Mouse (Mus musculus) thymus, adult 2 months (tissue): ENCODE data around the gene Ntrk3. TPM values are rescaled to one million over a fixed set of nuclear protein-coding genes. Genes with fewer than 3 reads are reported as not detected.

ENCODE experiments used
- DNase-seq: peaks from one replicate; pipeline ENCODE4 v3.0.0; 2021
- H3K27ac ChIP-seq: fragments of 200-500 bp; 2 replicates; pipeline ENCODE4 v1.5.1; 2012; ENCODE audit warnings: low read length, control low read depth; ENCODE audit not compliant: control insufficient read depth, insufficient read depth
- H3K27me3 ChIP-seq: fragments of 200-500 bp; 2 replicates; pipeline ENCODE4 v1.6.1; 2012; ENCODE audit warnings: mild to moderate bottlenecking, low read length, moderate library complexity, mixed read lengths; ENCODE audit not compliant: control insufficient read depth, insufficient read depth
- H3K36me3 ChIP-seq: fragments of 200-500 bp; 2 replicates; pipeline ENCODE4 v1.6.1; 2012; ENCODE audit warnings: mild to moderate bottlenecking, low read length, moderate library complexity; ENCODE audit not compliant: control insufficient read depth, insufficient read depth
- H3K4me1 ChIP-seq: fragments of 200-500 bp; replicated peaks from 2 replicates; pipeline ENCODE4 v1.6.1; 2012; ENCODE audit warnings: low read length; ENCODE audit not compliant: control insufficient read depth, insufficient read depth
- H3K4me3 ChIP-seq: fragments of 200-500 bp; 2 replicates; pipeline ENCODE4 v1.5.1; 2012; ENCODE audit warnings: mild to moderate bottlenecking, low read length, control low read depth, moderate library complexity; ENCODE audit not compliant: control insufficient read depth, insufficient read depth
- CTCF ChIP-seq: fragments of 200-500 bp; IDR thresholded peaks from 2 replicates; pipeline ENCODE4 v1.5.1; 2012; ENCODE audit warnings: mild to moderate bottlenecking, control low read depth, low read length, moderate library complexity, borderline replicate concordance; ENCODE audit not compliant: control insufficient read depth, poor library complexity, insufficient read depth; ENCODE audit errors: extremely low read depth
- POLR2A ChIP-seq: fragments of 200-500 bp; IDR thresholded peaks from 2 replicates; pipeline ENCODE4 v1.6.1; 2012; ENCODE audit warnings: mild to moderate bottlenecking, low read length, control low read depth, moderate library complexity; ENCODE audit not compliant: control insufficient read depth, poor library complexity, insufficient read depth; ENCODE audit errors: extremely low read depth
- WGBS: fragments of 180-500 bp; shearing (Covaris S2); methylation state at CpG from one replicate; pipeline ENCODE4 v1.1.7; 2018; 5-methylcytosine and 5-hydroxymethylcytosine counted together
- polyA plus RNA-seq: library from polyadenylated mRNA; depleted of rRNA; stranded (reverse); fragments of >200 nt; gene quantifications from 2 replicates; pipeline ENCODE4 v1.2.3, GENCODE M21; 2012

Ntrk3 gene
- polyA plus RNA-seq, 1 experiment = 54.7 TPM

GRCm38 (mm10) chr7:78290186-78290585 lies 447.6 kb downstream of the Ntrk3 start:
- H3K36me3 ChIP-seq = no peaks in the 10 kb centered on the region
- H3K4me3 ChIP-seq = no peak overlapping the region
- no peak overlapping the region for H3K27ac ChIP-seq
- H3K27me3 ChIP-seq = no peaks in the 10 kb centered on the region
- H3K4me1 ChIP-seq = no peaks in the 10 kb centered on the region
- 87% methylated on average over 2 of the region's 2 CpGs for WGBS
- no peak for TF ChIP-seq CTCF
- DNase-seq = no peak

- 95% methylated on average over 2 of the region's 2 CpGs for WGBS
- Histone ChIP-seq H3K4me1 (no peaks in the 10 kb centered on the region), H3K27me3 (no peaks in the 10 kb centered on the region), H3K4me3 (no peak overlapping the region), H3K36me3 (no peaks in the 10 kb centered on the region), H3K27ac (no peak overlapping the region)
- TF ChIP-seq POLR2A (no peak), CTCF (no peak)
- no peak for DNase-seq
Measured at GRCm38 (mm10) chr7:78286516-78287238, 451.1 kb downstream of the Ntrk3 start.

- TF ChIP-seq POLR2A (no peak), CTCF (no peak)
- H3K36me3 ChIP-seq = no peaks in the 10 kb centered on the region
- DNase-seq = no peak
- 80% methylated on average over 3 of the region's 3 CpGs for WGBS
- no peaks in the 10 kb centered on the region for H3K4me1 ChIP-seq
- no peaks in the 10 kb centered on the region for H3K27me3 ChIP-seq
- no peak overlapping the region for H3K27ac ChIP-seq
- H3K4me3 ChIP-seq = no peak overlapping the region
Measured at GRCm38 (mm10) chr7:78269506-78270250, 468.1 kb downstream of the Ntrk3 start.

- TF ChIP-seq POLR2A (no peak), CTCF (no peak)
- DNase-seq = no peak
- Histone ChIP-seq H3K27ac (no peak overlapping the region), H3K36me3 (no peaks in the 10 kb centered on the region), H3K4me3 (no peak overlapping the region), H3K4me1 (no peaks in the 10 kb centered on the region), H3K27me3 (no peaks in the 10 kb centered on the region)
- WGBS = 14% methylated on average over 1 of the region's 1 CpGs
Measured at GRCm38 (mm10) chr7:78267461-78268007, 470.3 kb downstream of the Ntrk3 start.

- TF ChIP-seq POLR2A (no peak), CTCF (no peak)
- Histone ChIP-seq H3K4me3 (no peak overlapping the region), H3K4me1 (no peaks in the 10 kb centered on the region), H3K36me3 (no peaks in the 10 kb centered on the region), H3K27ac (no peak overlapping the region), H3K27me3 (no peaks in the 10 kb centered on the region)
- WGBS = 89% methylated on average over 5 of the region's 5 CpGs
- no peak for DNase-seq
Measured at GRCm38 (mm10) chr7:78264432-78265002, 473.3 kb downstream of the Ntrk3 start.

- Histone ChIP-seq H3K36me3 (no peaks in the 10 kb centered on the region), H3K4me1 (no peaks in the 10 kb centered on the region), H3K27me3 (no peaks in the 10 kb centered on the region), H3K4me3 (no peak overlapping the region), H3K27ac (no peak overlapping the region)
- TF ChIP-seq POLR2A = no peak
- no peak for TF ChIP-seq CTCF
- 85% methylated on average over 8 of the region's 8 CpGs for WGBS
- DNase-seq = no peak
Measured at GRCm38 (mm10) chr7:78261420-78262125, 476.2 kb downstream of the Ntrk3 start.
